Mouse (Mus musculus) bone marrow macrophage, adult 2 months (primary cell): ENCODE measurements around the gene Adcy6. TPM values are rescaled to one million over a fixed set of nuclear protein-coding genes. Genes with fewer than 3 reads are reported as not detected.
A peak's percentile ranks its signal among the peaks of the same experiment; 100 is the strongest.

Experiments used
- H3K27ac ChIP-seq: 2 replicates; pipeline ENCODE4 v1.5.1; 2012; ENCODE audit warnings: low read depth, low read length; ENCODE audit not compliant: insufficient read depth
- H3K4me1 ChIP-seq: 2 replicates; pipeline ENCODE4 v1.6.1; 2012; ENCODE audit warnings: low read length; ENCODE audit not compliant: control insufficient read depth, insufficient read depth
- H3K4me3 ChIP-seq: 2 replicates; pipeline ENCODE4 v1.5.1; 2012; ENCODE audit warnings: mild to moderate bottlenecking, low read length, moderate library complexity; ENCODE audit not compliant: insufficient read depth
- CTCF ChIP-seq: IDR thresholded peaks from 2 replicates; pipeline ENCODE4 v1.5.1; 2012; ENCODE audit warnings: low read depth, mild to moderate bottlenecking, low read length, moderate library complexity
- POLR2A ChIP-seq: IDR thresholded peaks from 2 replicates; pipeline ENCODE4 v1.6.1; 2012; ENCODE audit warnings: mild to moderate bottlenecking, low read depth, low read length, borderline replicate concordance
- polyA plus RNA-seq: library from polyadenylated mRNA; stranded (reverse); fragments of >200 nt; gene quantifications from 2 replicates; pipeline ENCODE4 v1.2.4, GENCODE M21; 2012; ENCODE audit not compliant: missing spikeins, insufficient read depth, insufficient read length

The Adcy6 gene
- polyA plus RNA-seq, 1 experiment: 0.35 TPM

- no peak for TF ChIP-seq CTCF
- TF ChIP-seq POLR2A: no peak
- no peak overlapping the region for H3K4me3 ChIP-seq
- no peaks in the 10 kb centered on the region for H3K4me1 ChIP-seq
- H3K27ac ChIP-seq: no peak overlapping the region
Observed at GRCm38 (mm10) chr15:98585421-98585820, 24.5 kb downstream of the Adcy6 start.

GRCm38 (mm10) chr15:98582996-98583395 is 26.9 kb downstream of the Adcy6 start:
- TF ChIP-seq POLR2A (no peak), CTCF (no peak)

GRCm38 (mm10) chr15:98582410-98582809 is 27.5 kb downstream of the Adcy6 start:
- no peak for TF ChIP-seq CTCF
- TF ChIP-seq POLR2A: no peak
- no peak overlapping the region for H3K27ac ChIP-seq
- no peak overlapping the region for H3K4me3 ChIP-seq

More at GRCm38 (mm10) chr15:98582996-98583395, 26.9 kb downstream of the Adcy6 start:
- H3K27ac ChIP-seq: no peak overlapping the region
- H3K4me3 ChIP-seq: no peak overlapping the region
- no peaks in the 10 kb centered on the region for H3K4me1 ChIP-seq

GRCm38 (mm10) chr15:98579795-98580464 is 29.9 kb downstream of the Adcy6 start:
- peak; percentile 49; the same call in 1 of the 2 replicates for TF ChIP-seq CTCF
- no peak for TF ChIP-seq POLR2A
- Histone ChIP-seq H3K4me1 (no peaks in the 10 kb centered on the region), H3K27ac (no peak overlapping the region), H3K4me3 (no peak overlapping the region)

More at GRCm38 (mm10) chr15:98582410-98582809, 27.5 kb downstream of the Adcy6 start:
- H3K4me1 ChIP-seq: no peaks in the 10 kb centered on the region

- no peaks in the 10 kb centered on the region for H3K4me1 ChIP-seq
- TF ChIP-seq POLR2A (no peak), CTCF (no peak)
- no peak overlapping the region for H3K4me3 ChIP-seq
- no peak overlapping the region for H3K27ac ChIP-seq
Observed at GRCm38 (mm10) chr15:98579310-98579709, 30.6 kb downstream of the Adcy6 start.

- no peak for TF ChIP-seq CTCF
- no peak for TF ChIP-seq POLR2A
- Histone ChIP-seq H3K4me1 (peaks cover 14% of the 10 kb centered on the region), H3K27ac (no peak overlapping the region), H3K4me3 (no peak overlapping the region)
Observed at GRCm38 (mm10) chr15:98573293-98573692, 36.6 kb downstream of the Adcy6 start.

- Histone ChIP-seq H3K27ac (peak within 1 kb of the TSS; percentile 22), H3K4me3 (no peak within 1 kb of the TSS)
- TF ChIP-seq POLR2A (no peak), CTCF (no peak)
Observed at GRCm38 (mm10) chr15:98570873-98571538, 38.9 kb downstream of the Adcy6 start, which contains the start of the genes Ccnt1 and 4930415O20Rik. TSS of gene Ccnt1 (minus strand) at chr15:98570923. TSS of gene 4930415O20Rik (plus strand) at chr15:98571004.

GRCm38 (mm10) chr15:98569795-98570365 is 40.0 kb downstream of the Adcy6 start:
- Histone ChIP-seq H3K27ac (no peak overlapping the region), H3K4me1 (peaks cover 26% of the 10 kb centered on the region), H3K4me3 (no peak overlapping the region)
- no peak for TF ChIP-seq POLR2A
- TF ChIP-seq CTCF: no peak

More at GRCm38 (mm10) chr15:98570873-98571538, 38.9 kb downstream of the Adcy6 start, which contains the start of the genes Ccnt1 and 4930415O20Rik:
- H3K4me1 ChIP-seq: peaks cover 16% of the 10 kb centered on the region

GRCm38 (mm10) chr15:98569216-98569615 is 40.7 kb downstream of the Adcy6 start:
- TF ChIP-seq CTCF (no peak), POLR2A (no peak)
- H3K4me1 ChIP-seq: peaks cover 29% of the 10 kb centered on the region
- H3K27ac ChIP-seq: no peak overlapping the region
- peak overlapping the region; percentile 86 for H3K4me3 ChIP-seq
